Mouse (Mus musculus) kidney, adult 11 months (tissue): ENCODE data around the gene Vmn2r80.
"Not testable (repeated sequence)": the region's sequence is repeated elsewhere in the genome, so short reads cannot be mapped to it uniquely, and the experiment has no call there.

Experiments used
- DNase-seq: peaks from one replicate; pipeline ENCODE4 v3.0.0; 2022

Gene Vmn2r80

DNA sequence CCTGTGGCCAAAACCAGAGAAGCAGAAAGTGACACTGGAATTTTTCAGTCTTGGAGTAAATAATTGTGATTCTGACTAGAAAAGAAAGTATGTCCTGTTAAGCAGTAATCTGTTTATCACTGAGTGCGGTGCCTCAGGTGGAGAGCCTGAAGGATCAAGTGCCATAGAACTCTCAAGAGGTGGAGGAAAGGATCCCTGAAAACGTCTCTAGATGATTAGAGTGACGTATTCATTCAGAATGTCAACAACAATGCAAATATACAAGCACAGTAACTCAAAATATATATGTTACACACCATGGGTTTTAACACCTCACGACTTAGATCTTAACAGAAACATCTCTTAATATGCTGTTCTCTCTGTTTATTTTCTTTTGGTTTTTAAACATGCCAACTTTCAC lies at the start of gene Vmn2r80:
Gene Vmn2r80 (plus strand): TSS at position 301 of the 400 bp plus-strand sequence.
- DNase-seq: not testable (repeated sequence)

DNA sequence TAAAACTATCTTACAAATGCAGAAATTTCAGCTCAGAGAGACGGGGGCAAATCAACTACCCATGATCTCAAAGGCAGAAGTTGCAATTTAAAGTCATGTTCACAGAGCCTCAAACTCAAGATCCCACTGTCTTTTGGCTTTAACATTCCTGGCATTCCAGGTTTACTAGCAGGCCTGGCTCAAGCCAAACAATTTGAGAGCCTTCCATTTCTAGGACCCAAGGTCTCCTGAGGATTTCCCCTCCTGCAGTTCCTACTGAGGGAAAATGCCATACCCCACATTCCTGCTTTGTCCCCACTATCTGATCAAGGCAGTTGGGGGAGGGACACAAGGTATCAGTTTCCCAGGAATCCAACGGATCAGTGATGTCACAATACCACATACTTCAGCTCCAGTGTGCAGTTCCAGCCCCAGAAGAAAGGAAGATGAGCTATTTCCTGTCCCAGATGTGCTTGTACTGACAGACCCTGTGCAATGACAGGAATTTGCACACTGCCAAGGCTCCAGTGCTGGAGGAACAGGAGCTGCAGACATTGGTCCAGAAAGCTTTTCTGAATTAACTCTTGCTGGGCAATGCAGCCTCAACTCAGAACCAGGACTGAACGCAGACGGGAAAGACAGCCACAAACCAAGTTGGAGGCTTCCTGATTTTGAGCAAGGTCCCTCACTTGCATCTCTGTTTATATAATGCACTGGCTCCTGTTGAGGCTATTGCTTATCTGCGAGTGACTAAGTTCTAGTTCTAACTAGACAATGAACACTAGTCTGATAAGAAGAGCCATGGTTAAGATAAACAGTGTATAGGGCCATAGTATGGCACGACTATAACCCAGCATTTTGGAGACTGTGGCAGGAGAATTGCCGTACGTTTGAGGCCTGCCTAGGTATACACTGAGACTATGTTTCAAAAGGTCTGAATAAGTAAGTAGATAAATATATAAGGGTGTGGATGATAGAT lies 42.0 kb upstream of the Vmn2r80 start:
- DNase-seq: no peak

DNA sequence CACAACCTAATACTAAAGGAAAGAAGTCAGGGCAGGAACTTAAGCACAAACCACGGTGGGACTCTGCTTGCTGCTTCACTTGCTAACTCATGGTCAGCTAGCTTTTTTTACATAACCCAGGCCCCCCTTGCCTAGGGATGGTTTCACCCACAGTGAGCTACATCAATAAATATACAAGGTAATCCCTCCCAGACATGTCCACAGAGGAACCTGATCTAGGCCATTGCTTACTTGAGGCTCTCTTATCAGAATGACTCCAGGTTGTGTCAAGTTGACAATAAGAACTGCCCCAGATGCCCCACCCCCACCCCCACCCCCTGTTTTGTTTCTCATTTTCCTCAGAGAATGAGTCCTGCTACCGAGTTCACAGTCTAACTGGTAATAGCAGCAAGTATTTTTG lies 41.0 kb upstream of the Vmn2r80 start:
- DNase-seq: no peak

DNA sequence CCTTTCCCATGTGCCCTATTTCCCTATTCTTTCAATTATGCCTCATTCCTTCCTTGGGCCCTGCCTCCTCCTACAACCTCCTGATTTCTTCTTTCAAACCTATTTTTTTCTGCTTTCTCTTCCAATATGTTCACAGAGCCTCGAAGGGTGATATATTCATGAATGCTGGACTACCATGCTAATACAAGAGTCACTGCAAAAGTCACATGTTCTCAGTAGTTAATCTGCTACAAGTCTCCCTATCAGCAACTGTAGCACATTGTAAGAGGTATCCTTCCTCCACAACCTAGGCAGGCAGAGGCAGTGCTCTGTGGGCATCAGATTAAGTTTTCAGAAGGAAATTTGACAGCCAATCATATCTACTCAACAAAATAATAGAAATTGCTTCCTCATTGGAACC lies 39.4 kb upstream of the Vmn2r80 start:
- no peak for DNase-seq

DNA sequence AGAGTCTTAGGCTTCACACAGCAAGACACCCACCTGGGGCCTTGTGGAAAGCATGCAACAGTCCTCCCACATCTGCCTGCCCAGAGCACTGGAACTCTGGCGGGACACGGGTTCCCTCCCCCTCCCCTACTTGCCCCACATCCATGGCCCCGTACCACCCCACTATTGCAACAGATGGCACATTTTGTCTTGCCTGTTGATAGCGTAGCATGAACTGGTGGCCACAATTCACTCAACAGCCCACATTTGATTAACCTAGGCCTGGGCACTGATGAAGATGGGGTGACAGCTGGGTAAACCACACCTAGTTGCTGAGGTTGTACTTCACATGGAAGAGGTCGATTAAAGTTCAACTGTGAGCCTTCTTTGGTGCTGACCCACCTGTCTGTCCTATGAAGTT lies 38.1 kb upstream of the Vmn2r80 start:
- DNase-seq: no peak

DNA sequence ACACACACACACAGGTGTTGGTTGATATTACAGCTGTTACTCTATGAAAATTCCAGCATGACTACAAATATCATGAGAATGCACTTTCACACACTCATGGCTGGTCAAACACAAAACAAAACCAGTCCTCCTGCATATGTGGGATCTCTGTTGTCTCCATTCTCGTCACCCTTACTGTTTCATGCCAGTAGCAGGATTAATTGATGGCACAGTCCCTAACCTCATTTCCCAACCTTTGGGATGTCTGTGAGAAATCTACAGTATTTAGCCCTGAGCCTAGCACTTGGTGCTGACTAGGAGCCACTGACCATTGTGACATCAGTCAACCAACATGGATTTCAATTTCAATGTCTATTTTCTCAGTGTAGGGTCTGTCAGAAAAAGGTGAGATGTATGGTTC lies 33.5 kb upstream of the Vmn2r80 start:
- DNase-seq: no peak

DNA sequence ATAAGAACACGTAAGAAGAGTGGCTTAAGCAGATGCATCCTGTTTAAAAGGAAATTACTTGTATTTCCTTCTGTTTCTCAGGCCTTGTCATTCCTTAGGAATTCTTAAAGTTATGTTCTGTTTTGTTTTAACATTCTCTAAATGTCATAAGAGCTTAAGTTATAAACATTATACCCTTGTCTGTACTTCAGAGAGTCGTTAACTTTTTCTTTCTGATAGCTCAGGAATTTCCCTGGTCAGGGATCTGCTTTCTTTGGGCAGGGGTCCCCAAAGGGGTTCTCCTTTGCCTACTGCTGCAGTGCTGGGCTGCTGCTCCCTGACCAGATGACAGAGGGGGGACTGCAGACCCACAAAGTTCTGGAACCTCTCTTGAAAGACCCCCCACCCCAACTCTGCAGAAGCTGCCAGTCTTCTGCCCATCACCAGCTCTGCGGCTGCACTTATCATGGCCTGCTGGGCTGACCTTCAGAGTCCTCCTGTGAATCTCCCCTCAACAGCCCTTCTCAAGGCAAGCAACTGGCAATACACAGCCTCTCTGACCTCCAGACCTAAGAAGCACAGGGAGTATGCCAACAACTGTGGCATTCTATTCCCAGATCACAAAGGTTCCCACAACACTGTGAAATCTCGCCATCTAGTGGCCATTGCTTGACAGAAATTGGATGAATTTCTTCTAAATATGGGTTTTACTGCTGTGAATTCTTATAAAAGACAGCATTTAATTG lies 32.3 kb upstream of the Vmn2r80 start:
- peak; percentile 5 for DNase-seq

DNA sequence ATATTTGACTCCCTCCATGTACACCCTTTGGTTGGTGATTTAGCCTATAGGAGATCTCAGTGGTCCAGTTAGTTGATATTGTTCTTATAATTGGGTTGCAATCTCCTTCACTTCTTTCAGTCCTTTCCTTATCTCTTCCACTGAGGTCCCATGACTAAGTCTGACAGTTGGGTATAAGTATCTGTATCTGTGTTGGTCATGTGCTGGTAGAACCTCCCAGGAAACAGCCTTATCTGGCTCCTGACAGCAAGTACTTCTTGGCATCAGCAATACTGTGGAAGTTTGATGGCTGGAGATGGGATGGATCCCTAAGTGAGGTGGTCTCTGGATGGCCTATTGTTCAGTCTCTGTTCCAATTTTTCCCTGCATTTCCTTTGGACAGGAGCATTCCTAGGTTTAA lies 3.0 kb downstream of the Vmn2r80 start:
- DNase-seq: no peak

DNA sequence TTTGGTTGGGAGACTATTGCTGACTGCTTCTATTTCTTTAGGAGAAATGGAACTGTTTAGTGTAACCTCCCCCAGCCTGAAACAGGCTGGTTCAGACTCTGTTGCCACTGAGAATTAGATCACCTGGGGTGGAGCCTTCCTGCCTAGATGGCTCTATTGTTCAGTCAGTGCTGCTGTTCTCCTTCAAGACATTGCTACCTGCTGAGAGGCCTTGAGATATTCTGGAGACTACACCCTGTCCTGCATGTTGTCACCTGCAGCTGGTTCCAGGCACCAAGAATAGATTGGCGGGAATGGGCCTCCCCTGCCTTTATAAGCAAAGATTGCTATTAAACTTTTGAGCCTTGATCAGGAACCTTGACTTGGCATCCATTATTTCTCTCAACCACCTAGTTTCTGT lies 51.4 kb downstream of the Vmn2r80 start:
- not testable (repeated sequence) for DNase-seq

DNA sequence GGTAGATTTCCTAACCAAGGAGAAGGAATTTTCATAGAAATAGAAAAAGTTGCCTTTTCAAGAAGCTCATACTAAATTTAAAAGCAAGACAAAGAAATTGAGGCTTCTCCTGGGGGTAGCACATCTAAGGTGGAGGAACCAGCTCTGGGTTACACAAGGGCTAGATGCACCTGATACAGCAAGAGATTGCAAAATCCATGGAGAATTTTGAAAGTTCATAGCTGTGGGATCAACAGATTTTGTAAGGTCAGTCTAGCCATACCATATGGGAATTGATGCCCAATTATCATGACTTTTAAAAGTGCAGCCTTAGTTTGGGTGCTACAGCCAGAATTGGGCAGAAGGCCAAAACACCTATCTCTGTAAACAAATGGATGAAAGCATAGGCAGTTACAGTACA lies 71.9 kb downstream of the Vmn2r80 start:
- DNase-seq: no peak

DNA sequence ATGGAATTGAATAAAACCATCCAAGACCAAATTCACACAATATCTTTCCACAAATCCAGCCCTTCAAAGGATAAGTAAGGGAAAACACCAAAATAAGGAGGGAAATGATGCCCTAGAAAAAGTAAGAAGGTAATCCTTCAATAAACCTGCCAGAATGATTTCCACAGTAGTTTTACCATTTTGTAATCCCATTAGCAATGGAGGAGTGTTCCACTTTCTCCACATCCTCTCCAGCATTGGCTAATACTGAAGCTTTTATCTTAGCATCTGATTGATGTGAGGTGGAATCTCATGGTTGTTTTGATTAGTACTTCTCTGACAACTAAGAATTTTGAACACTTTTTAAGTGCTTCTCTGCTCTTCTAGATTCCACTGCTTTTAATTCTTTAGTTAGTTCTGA lies 73.0 kb downstream of the Vmn2r80 start:
- no peak for DNase-seq

DNA sequence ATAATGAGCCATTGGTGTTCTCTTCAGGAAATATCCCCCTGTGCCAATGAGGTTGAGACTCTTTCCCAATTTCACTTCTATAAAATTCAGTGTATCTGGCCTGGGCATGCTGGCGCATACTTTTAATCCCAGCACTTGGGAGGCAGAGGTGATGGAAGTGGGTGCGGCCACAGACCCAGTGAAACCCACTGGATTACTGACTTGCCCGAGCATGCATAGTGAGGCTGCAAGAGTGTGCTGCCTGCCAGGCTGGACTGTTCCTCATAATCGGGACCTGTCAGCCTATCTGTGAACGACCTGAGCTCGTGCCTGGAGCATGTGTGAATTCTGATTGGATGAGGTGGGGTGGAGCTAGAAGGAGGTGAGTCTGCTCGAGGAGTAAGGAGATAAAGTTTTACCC lies 73.6 kb downstream of the Vmn2r80 start:
- no peak for DNase-seq
